Mouse (Mus musculus): ENCODE results near the gene Rapgef1. TPM values are rescaled to one million over a fixed set of nuclear protein-coding genes. Genes with fewer than 3 reads are reported as not detected.
A peak's percentile ranks its signal among the peaks of the same experiment; 100 is the strongest.

The Rapgef1 gene
- total and polyA plus RNA-seq, 3 experiments: 86.5 to 185 (median 170) TPM

GRCm38 (mm10) chr2:29689014-29689413 is 69.5 kb downstream of the Rapgef1 start:
- no peaks in the 10 kb centered on the region for H3K27me3 ChIP-seq (replicated peaks)
- H3K9me3 ChIP-seq (replicated peaks; ENCODE audit: low read length): peaks cover 3% of the 10 kb centered on the region
- H3K4me2 ChIP-seq (ENCODE audit: insufficient read depth, low read depth, poor library complexity, severe bottlenecking): no peak overlapping the region
- H3K9ac ChIP-seq (ENCODE audit: insufficient read depth, low read depth): no peak overlapping the region
- H3K27ac ChIP-seq (ENCODE audit: insufficient read depth, low read depth): 0 out of 2 replicates have a peak overlapping the region, but pooled peaks have one; percentile 6
- peaks cover 44 to 98% of the 10 kb centered on the region in 2 experiments for H3K4me1 ChIP-seq (ENCODE audit: control insufficient read depth in 1 of 2, insufficient read depth in 2 of 2)
- dilution Hi-C loops (cut with MboI; ENCODE audit: extremely low pct_ligation_motif_present, extremely low pct_unique_long_range_greater_than_20kb, low sequenced_read_pairs) (no loop called here), in situ Hi-C loops (cut with MboI; ENCODE audit: low pct_ligation_motif_present, low pct_unique_long_range_greater_than_20kb, low sequenced_read_pairs) (no loop called here)
- no peak overlapping the region for H3K4me3 ChIP-seq (replicated peaks in 1 of 3; ENCODE audit: low read depth in 2 of 3, low read length in 2 of 3, poor library complexity in 1 of 3)
- no peak for DNase-seq (ENCODE audit: extremely low read depth)
- H3K79me2 ChIP-seq (replicated peaks; ENCODE audit: control insufficient read depth, extremely low read depth, insufficient read depth, poor library complexity, severe bottlenecking): peaks cover 54% of the 10 kb centered on the region
- no peak for TF ChIP-seq PAX5 (IDR thresholded peaks at IDR 0.05; ENCODE audit: low read length)
- peaks cover 67 to 84% of the 10 kb centered on the region in 2 experiments for H3K36me3 ChIP-seq (replicated peaks in 1 of 2; ENCODE audit: control insufficient read depth in 1 of 2, insufficient read depth in 1 of 2, low read length in 1 of 2)

GRCm38 (mm10) chr2:29689495-29689894 is 70.0 kb downstream of the Rapgef1 start:
- no peak overlapping the region for H3K9ac ChIP-seq (ENCODE audit: insufficient read depth, low read depth)
- H3K4me2 ChIP-seq (ENCODE audit: insufficient read depth, low read depth, poor library complexity, severe bottlenecking): no peak overlapping the region
- H3K4me1 ChIP-seq (ENCODE audit: control insufficient read depth in 1 of 2, insufficient read depth in 2 of 2): peaks cover 40 to 98% of the 10 kb centered on the region in 2 experiments
- H3K79me2 ChIP-seq (replicated peaks; ENCODE audit: control insufficient read depth, extremely low read depth, insufficient read depth, poor library complexity, severe bottlenecking): peaks cover 52% of the 10 kb centered on the region
- TF ChIP-seq TBP (conservative IDR thresholded peaks at IDR 0.05; ENCODE audit: low read depth, low read length): no peak
- no peak for TF ChIP-seq NELFE (IDR thresholded peaks at IDR 0.05; ENCODE audit: low read depth, low read length)
- no peak for TF ChIP-seq ZMIZ1 (IDR thresholded peaks at IDR 0.05; ENCODE audit: low read depth, low read length)
- TF ChIP-seq JUND (conservative IDR thresholded peaks at IDR 0.05; ENCODE audit: low read depth, low read length): no peak
- H3K27me3 ChIP-seq (replicated peaks): no peaks in the 10 kb centered on the region
- H3K4me3 ChIP-seq (replicated peaks in 1 of 3; ENCODE audit: low read depth in 2 of 3, low read length in 2 of 3, poor library complexity in 1 of 3): no peak overlapping the region
- dilution Hi-C loops (cut with MboI; ENCODE audit: extremely low pct_ligation_motif_present, extremely low pct_unique_long_range_greater_than_20kb, low sequenced_read_pairs): no loop called here
- H3K9me3 ChIP-seq (replicated peaks; ENCODE audit: low read length): peaks cover 3% of the 10 kb centered on the region
- DNase-seq (ENCODE audit: extremely low read depth): no peak
- peaks cover 68 to 86% of the 10 kb centered on the region in 2 experiments for H3K36me3 ChIP-seq (replicated peaks in 1 of 2; ENCODE audit: control insufficient read depth in 1 of 2, insufficient read depth in 1 of 2, low read length in 1 of 2)
- H3K27ac ChIP-seq (ENCODE audit: insufficient read depth, low read depth): 0 out of 2 replicates have a peak overlapping the region, but pooled peaks have one; percentile 6
- in situ Hi-C loops (cut with MboI; ENCODE audit: low pct_ligation_motif_present, low pct_unique_long_range_greater_than_20kb, low sequenced_read_pairs): no loop called here

GRCm38 (mm10) chr2:29691068-29691467 is 71.5 kb downstream of the Rapgef1 start:
- peaks cover 68 to 90% of the 10 kb centered on the region in 2 experiments for H3K36me3 ChIP-seq (replicated peaks in 1 of 2; ENCODE audit: control insufficient read depth in 1 of 2, insufficient read depth in 1 of 2, low read length in 1 of 2)
- dilution Hi-C loops (cut with MboI; ENCODE audit: extremely low pct_ligation_motif_present, extremely low pct_unique_long_range_greater_than_20kb, low sequenced_read_pairs): no loop called here

GRCm38 (mm10) chr2:29691507-29691906 is 72.0 kb downstream of the Rapgef1 start:
- Histone ChIP-seq H3K27me3 (replicated peaks) (no peaks in the 10 kb centered on the region), H3K9ac (ENCODE audit: insufficient read depth, low read depth) (no peak overlapping the region), H3K4me1 (ENCODE audit: control insufficient read depth in 1 of 2, insufficient read depth in 2 of 2) (peaks cover 32 to 98% of the 10 kb centered on the region in 2 experiments), H3K79me2 (replicated peaks; ENCODE audit: control insufficient read depth, extremely low read depth, insufficient read depth, poor library complexity, severe bottlenecking) (peaks cover 44% of the 10 kb centered on the region), H3K4me3 (replicated peaks in 1 of 3; ENCODE audit: low read depth in 2 of 3, low read length in 2 of 3, poor library complexity in 1 of 3) (no peak overlapping the region), H3K27ac (ENCODE audit: insufficient read depth, low read depth) (peak overlapping the region; percentile 41), H3K4me2 (ENCODE audit: insufficient read depth, low read depth, poor library complexity, severe bottlenecking) (no peak overlapping the region), H3K9me3 (replicated peaks; ENCODE audit: low read length) (peaks cover 3% of the 10 kb centered on the region), H3K36me3 (replicated peaks in 1 of 2; ENCODE audit: control insufficient read depth in 1 of 2, insufficient read depth in 1 of 2, low read length in 1 of 2) (peaks cover 69 to 90% of the 10 kb centered on the region in 2 experiments)
- in situ Hi-C loops (cut with MboI; ENCODE audit: low pct_ligation_motif_present, low pct_unique_long_range_greater_than_20kb, low sequenced_read_pairs): no loop called here
- DNase-seq (ENCODE audit: extremely low read depth): no peak
- dilution Hi-C loops (cut with MboI; ENCODE audit: extremely low pct_ligation_motif_present, extremely low pct_unique_long_range_greater_than_20kb, low sequenced_read_pairs): no loop called here
- TF ChIP-seq MXI1 (IDR thresholded peaks at IDR 0.05; ENCODE audit: low read depth, low read length) (no peak), USF1 (IDR thresholded peaks at IDR 0.05; ENCODE audit: low read depth, low read length) (no peak), PAX5 (IDR thresholded peaks at IDR 0.05; ENCODE audit: low read length) (no peak), IRF4 (IDR thresholded peaks at IDR 0.05; ENCODE audit: low read depth, low read length) (no peak), ZKSCAN1 (IDR thresholded peaks at IDR 0.05; ENCODE audit: borderline replicate concordance, low read depth, low read length) (no peak), CTCF (conservative IDR thresholded peaks at IDR 0.05 in 1 of 2, IDR thresholded peaks at IDR 0.05 in 1 of 2; ENCODE audit: low read depth in 2 of 2, low read length in 2 of 2) (no peak), EP300 (IDR thresholded peaks at IDR 0.05; ENCODE audit: low read length) (no peak), MEF2A (IDR thresholded peaks at IDR 0.05; ENCODE audit: borderline replicate concordance, low read depth, low read length) (no peak), POLR2A (IDR thresholded peaks at IDR 0.05; ENCODE audit: low read depth, low read length) (no peak), E2F4 (IDR thresholded peaks at IDR 0.05; ENCODE audit: insufficient replicate concordance, low read depth, low read length) (no peak), TBP (conservative IDR thresholded peaks at IDR 0.05; ENCODE audit: low read depth, low read length) (no peak), MAX (IDR thresholded peaks at IDR 0.05; ENCODE audit: low read length) (no peak), SMC3 (IDR thresholded peaks at IDR 0.05; ENCODE audit: low read depth, low read length) (no peak), RCOR1 (conservative IDR thresholded peaks at IDR 0.05; ENCODE audit: low read depth, low read length) (no peak), UBTF (IDR thresholded peaks at IDR 0.05; ENCODE audit: low read depth, low read length) (no peak), MAFK (IDR thresholded peaks at IDR 0.05; ENCODE audit: insufficient replicate concordance, low read length) (no peak)

More at GRCm38 (mm10) chr2:29691068-29691467, 71.5 kb downstream of the Rapgef1 start:
- Histone ChIP-seq H3K27ac (ENCODE audit: insufficient read depth, low read depth) (peak overlapping the region; percentile 41), H3K27me3 (replicated peaks) (no peaks in the 10 kb centered on the region), H3K79me2 (replicated peaks; ENCODE audit: control insufficient read depth, extremely low read depth, insufficient read depth, poor library complexity, severe bottlenecking) (peaks cover 49% of the 10 kb centered on the region), H3K4me3 (replicated peaks in 1 of 3; ENCODE audit: low read depth in 2 of 3, low read length in 2 of 3, poor library complexity in 1 of 3) (no peak overlapping the region), H3K9me3 (replicated peaks; ENCODE audit: low read length) (peaks cover 3% of the 10 kb centered on the region), H3K9ac (ENCODE audit: insufficient read depth, low read depth) (no peak overlapping the region), H3K4me2 (ENCODE audit: insufficient read depth, low read depth, poor library complexity, severe bottlenecking) (no peak overlapping the region), H3K4me1 (ENCODE audit: control insufficient read depth in 1 of 2, insufficient read depth in 2 of 2) (peaks cover 35 to 98% of the 10 kb centered on the region in 2 experiments)
- peak; percentile 47; the same call in 1 of the 2 replicates for TF ChIP-seq BHLHE40 (IDR thresholded peaks at IDR 0.05; ENCODE audit: low read depth, low read length)
- TF ChIP-seq CHD2 (IDR thresholded peaks at IDR 0.05; ENCODE audit: low read length): no peak
- in situ Hi-C loops (cut with MboI; ENCODE audit: low pct_ligation_motif_present, low pct_unique_long_range_greater_than_20kb, low sequenced_read_pairs): no loop called here
- DNase-seq (ENCODE audit: extremely low read depth): no peak

Data from CH12.LX (cell line).